Mouse (Mus musculus) activated CD4-positive, CD25-positive, alpha-beta regulatory T cell, adult 4 months (primary cell): Measurements from ENCODE around the gene Crebbp. TPM values are rescaled to one million over a fixed set of nuclear protein-coding genes. Genes with fewer than 3 reads are reported as not detected.
"Not testable (repeated sequence)": the region's sequence is repeated elsewhere in the genome, so short reads cannot be mapped to it uniquely, and the experiment has no call there.

Experiments used
- ATAC-seq: one replicate; pipeline ENCODE4 v1.8.0; 2017
- polyA plus RNA-seq, 2 experiments: library from polyadenylated mRNA; unstranded; fragments of 100-300 nt; shearing (Covaris generic); gene quantifications; one replicate each; pipeline ENCODE4 v1.2.1; 2017

Gene Crebbp
- polyA plus RNA-seq = 10 to 100 TPM; 60.0 to 61.2 TPM

DNA sequence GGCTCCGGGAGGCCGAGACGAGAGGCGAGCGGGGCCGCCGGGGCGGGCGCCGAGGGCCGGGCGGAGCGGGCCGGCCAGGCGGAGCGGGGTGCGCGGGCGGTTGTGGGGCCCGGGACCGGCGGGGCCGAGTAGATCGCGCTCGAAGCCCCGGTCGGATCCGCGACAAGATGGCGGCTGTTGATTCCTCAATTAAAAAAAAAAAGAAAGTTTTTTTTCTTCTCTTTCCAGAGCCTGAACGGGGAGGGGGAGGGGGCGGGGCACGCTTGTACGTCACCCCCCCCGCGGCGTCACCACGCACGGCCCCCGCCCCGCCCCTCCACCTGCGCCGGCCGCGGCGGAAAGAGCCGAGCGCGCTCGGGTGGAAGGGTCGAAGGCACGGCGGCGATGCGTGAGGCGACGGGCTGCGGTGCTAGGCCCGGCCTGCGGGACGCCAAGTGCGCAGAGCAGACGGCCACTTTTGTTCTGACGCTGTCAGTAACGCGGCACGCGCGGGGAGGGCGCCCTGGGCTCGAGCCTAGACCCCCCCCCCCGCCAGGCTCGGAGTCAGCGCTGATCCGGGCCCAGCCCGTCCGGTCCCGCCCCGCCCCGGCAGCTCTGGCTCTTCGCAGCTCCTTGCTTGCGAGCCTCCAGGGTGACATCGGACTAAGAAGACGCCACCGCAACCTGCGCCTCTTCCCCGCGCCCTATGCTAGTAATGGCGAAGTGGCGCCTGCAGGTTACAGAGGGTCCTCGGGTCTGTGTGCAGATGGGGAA, at the start of gene Crebbp:
Crebbp (minus strand) TSS at position 199 of the 753 bp plus-strand sequence.
- peak; percentile 83 for ATAC-seq

DNA sequence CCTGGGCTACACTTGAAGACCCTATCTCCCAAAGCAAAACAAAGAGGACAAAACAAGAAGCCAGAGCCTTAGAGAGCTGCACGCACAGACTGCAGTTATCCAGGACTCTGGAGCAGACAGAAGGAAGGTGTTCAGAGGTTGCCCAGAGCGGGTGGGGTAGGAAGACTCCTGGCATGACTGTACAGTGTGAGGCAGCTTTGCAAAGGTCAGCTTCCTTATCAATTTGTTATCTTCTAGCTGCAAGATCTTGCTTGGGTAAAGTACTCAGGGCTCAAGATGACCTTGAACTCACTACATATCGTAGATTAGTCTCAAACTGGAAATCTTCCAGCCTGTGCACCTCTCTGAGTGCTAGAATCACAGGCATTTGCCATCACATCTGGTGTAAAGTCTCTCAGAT, 49.7 kb upstream of the Crebbp start:
- ATAC-seq = no peak

DNA sequence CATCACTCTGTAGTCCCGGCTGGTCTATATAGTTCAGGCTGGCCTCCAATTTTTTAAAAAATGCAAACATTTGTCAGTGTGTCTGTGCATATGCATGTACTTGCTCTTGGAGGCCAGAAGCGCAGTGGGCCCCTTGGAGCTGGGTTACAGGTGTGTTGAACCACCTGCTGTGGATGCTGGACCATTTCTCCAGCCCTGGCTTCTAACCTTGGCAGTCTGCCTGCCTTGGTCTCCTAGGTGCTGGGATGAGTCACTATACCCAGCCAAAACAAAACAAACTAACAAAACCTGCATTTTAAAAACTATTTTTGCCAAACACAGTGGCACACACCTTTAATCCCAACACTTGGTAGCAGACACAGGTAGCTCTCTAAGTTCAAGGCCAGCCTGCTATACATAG, 43.7 kb upstream of the Crebbp start:
- ATAC-seq = no peak

DNA sequence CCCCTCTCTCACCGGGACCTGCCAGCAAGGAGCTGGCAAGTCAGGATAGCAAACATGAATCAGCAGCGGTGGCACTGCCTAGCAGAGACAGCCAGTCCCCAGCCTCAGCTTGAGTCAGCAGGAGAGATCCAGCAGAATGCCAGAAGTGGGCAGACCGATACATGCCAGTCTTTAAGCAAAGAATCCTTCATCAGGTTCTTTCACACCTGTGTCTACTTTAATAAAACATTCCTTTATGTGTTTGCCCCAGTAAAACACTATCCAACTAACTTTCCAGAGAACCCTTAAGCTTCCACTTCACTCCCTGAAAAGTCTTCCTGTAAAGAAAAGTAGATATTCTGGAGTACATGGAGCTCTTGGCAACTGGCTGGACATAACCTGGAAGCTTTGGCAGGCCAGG, 35.0 kb upstream of the Crebbp start:
- no peak for ATAC-seq

DNA sequence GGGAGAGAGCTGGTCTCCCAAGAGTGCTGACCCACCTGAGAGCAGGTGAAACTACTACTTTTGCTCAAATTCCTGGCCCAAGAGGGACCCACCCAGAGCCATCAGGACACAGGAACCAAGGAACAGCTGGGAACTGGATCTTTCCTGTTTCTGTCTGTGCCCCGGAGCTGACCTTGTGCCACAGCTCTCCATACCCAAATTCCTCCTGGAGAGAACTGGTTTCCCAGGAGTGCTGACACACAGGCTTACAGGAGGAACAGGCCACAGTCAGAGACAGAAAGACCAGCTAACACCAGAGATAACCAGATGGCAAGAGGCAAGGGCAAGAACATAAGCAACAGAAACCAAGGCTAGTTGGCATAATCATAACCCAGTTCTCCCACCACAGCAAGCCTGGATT, 31.4 kb upstream of the Crebbp start:
- not testable (repeated sequence) for ATAC-seq

DNA sequence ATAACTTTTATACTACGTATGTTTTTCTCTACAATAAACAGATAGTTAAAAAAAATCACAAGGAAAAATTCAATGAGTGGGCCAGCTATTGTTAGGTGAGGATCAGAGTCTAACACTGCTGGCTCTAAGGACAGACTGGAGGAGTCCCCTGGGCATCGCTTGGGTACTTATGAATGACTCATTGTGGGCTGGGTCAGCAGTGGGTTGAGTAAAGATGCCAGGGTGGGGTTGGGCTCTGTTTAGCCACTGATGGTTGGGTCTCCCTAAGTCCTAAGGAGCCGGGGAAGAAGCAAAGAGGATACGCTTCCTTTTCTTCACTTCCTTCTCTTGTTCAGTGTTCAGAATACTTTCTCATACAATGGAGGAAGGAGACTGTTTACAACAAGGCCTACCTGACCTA, 22.3 kb upstream of the Crebbp start:
- no peak for ATAC-seq

DNA sequence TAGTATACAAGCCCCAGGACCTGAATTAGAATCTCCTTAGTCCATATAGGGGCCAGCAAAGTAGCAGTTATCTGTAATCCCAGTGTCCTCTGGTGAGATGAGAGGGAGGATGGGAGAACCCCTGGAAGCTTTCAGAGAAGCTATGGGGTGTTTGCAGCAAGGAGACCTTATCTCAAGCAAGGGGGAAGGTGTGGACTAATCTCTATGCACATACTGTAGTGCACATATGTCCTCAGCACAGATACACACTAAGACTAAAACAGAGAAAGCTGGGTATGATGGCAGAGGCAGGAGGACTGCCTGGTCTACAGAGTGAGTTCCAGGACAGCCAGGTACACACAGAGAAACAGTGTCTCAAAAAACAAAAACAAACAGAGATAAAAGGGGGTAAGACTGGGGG, 21.8 kb upstream of the Crebbp start:
- ATAC-seq = no peak

DNA sequence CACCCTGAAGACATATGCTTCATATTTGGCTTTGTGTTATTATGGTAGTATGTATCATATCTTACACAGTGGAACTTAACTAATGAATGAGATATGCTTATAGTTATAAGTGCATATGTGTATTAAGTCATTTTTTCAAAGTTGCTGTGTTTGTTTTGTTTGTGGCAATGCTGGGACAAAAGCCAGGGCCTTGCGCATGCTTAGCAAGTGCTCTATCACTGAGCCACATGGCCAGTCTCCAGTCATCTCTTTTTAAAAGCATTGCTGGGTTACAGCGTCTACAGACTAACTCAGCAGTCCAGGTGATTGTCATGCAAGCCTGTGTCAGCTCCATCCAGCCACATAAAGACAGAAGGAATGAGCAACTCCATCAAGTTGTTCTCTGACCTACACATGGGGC, 12.0 kb upstream of the Crebbp start:
- no peak for ATAC-seq

DNA sequence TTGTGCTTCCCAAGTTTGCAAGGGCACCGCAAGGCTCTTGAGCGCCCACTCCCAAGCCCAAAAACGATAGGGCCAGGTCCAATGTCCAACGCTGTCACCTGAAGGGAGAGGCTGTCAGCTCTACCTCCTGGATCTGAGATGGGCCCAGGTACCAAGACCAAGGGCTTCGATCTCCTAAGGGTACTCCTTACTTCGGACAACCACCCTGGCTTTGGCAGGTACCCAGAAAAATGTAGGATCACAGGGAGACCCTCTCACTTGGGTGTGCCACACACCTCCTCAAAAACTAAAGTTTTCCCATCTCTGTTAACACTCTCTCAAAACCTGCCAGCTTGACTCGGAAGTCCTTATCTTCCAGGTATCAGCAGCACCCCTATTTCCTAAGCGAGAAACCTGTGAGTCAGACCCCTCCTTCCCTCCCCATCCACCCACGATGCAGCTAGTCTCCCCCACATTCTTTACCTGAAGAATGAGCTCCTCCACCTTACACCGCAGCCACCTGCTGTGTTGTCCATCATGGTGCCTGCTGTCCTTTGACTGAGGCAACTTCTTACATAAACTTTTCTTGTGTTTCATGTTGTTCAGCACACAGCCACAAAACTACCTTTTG, 939 bp upstream of the Crebbp start:
- ATAC-seq = no peak

DNA sequence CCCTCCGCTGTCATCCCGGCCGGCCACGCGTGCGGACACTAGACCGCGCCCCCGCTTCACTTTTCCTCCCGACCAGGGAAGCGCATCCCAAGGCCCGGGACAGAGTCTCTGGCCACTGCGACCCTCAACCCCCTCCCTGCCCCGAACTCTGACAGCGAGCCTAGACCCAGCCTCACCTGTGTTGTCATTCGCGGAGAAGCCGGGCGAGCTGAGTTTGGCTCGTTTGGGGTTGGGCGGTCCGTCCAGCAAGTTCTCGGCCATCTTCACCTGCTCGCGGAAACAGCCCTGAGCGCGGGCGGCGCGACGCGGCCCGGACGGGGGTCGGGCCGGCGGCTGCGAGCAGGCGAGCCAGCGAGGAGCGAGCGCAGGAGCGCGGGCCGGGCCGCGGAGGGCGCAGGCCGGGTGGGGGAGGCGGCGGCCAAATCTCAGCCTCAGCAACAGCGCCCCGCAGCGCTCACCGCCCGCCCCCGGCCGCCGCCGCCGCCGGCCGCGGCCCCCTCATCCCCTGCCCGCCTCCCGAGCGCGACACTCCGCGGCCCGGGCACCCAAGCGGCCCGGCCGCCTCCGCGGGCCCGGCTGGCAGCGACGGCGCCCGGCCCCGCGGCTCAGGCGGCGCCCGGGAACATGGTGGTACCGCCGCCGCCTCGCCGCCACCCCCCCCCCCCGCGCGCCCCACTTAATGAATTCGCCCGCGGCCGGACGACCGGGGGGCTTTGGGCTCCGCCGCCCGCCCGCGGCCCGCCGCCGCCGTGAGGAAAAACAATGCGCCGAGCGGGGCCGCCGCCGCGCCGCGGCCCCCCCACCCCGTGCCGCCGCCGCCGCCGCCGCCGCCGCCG, 616 bp downstream of the Crebbp start:
- peak; percentile 21 for ATAC-seq

DNA sequence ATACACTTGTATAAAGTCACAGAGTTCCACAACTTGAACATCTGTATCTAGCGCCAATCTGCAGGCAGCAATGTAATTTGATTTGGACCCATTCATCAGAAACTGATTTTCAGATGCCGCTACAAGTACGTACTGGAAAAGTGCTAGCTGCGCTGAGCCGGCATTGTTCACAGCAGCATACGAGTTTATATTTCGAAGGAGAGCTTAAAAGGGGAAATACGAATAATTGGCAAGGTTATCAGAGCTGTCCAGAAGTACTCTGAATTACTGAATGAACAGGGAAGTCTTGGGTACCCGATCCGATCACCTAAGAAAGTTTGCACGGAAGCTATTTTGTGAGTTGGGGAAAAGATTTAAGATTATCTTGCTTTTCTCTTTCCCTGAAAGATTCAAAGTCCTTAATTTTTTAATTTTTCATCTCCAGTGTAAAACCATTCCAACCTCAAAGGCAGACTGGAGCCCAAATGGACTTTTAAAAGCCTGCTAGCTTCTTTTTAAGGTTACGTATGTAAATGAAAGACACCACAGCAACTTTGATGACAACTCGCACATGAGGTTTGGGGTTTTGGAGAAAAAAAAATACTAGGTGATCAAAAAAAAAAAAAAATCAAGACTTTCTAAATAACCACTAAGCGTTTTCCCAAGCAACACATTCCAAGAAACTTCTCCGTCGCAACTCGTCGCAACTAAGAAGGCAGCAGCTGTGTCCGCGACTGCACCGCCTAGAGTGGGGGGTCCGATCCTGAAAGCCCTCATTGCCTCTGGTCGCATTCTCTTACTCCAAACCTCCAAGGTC, 1.4 kb downstream of the Crebbp start:
- ATAC-seq = no peak

DNA sequence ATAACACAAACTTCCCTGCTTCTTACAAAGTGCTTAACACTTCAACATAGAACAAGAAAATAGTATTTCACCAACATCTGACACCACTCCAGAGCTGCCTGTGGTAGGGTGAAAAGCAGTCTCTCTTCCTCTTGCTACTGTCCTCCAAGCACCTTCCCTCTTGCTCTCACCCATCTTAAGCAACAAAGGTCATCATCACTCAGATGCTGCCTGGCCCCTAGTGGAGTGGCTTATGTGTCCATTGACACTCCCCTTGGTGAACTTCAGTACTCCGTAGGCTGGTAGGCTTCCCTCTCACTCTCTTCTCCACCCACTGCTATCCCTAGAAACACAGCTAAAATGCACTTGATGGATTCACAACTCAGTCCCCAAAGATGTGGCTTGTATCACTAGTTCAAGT, 3.5 kb downstream of the Crebbp start:
- no peak for ATAC-seq

DNA sequence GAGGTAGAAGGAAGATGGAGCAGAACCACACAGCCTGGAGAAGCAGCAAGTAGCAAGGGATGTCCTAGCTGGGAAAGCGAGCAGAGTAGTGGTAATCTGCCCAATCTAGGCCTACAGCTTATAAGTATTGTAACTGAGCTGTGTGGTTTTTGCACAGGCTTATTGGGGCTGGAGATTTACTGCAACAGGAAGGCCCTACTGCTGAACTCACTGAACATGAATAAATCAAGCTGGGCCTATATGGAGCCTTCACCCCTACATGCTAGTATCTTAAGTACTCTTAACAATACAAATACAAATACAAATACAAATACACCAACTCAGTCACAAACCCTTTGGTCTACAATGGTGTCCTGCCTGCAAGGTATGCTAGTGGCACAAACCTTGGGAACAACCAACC, 10.2 kb downstream of the Crebbp start:
- no peak for ATAC-seq

DNA sequence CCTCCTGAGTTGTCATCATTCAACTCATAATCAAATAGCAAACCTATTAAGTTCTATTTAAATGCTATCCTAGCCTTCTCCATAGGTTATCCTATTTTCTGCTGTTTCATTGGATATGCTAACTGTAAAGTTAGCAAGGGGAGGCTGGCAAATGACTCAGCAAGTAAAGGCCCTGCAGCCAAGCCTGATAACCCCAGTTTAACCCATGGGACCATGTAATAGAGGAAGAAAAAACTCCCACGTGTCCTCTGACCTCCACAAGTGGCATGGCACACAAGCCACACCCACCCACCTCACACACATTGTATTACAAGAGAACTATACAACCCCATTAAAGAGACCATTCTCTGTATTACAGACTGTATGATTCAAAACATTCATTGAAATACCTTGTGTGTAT, 13.8 kb downstream of the Crebbp start:
- ATAC-seq = no peak

DNA sequence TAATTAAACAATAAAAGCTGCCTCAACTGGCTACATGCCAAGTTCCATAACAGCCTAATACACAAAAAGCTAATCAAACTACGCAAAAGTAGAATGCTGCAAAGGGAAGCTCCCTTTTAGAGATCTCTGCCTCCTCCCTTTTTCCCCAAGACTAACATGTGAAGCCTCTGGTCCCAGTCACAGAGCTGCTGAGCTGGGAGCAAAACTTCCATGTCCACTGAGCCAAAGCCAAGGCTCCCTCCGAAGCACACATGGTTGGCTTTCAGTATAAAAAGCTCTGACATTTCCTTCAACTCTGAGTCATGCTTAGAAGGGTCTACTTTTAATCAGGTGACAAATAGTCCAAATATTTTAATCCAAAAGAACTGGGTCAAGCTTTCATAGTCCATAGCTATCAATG, 14.2 kb downstream of the Crebbp start:
- no peak for ATAC-seq

DNA sequence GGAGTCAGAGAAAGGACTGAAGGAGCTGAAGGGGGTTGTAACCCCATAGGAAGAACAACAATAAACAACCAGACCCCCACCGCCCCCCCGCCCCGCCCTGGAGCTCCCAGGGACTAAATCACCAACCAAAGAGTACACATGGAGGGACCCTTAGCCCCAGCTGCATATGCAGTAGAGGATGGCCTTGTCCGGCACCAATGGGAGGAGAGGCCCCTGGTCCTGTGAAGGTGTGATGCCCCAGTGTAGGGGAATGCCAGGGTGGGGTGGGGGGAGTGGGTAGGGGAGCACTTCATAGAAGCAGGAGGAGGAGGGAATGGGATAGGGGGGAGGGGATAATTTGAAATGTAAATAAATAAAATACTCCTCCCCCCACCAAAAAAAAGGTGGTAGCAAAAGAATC, 15.8 kb downstream of the Crebbp start:
- no peak for ATAC-seq

DNA sequence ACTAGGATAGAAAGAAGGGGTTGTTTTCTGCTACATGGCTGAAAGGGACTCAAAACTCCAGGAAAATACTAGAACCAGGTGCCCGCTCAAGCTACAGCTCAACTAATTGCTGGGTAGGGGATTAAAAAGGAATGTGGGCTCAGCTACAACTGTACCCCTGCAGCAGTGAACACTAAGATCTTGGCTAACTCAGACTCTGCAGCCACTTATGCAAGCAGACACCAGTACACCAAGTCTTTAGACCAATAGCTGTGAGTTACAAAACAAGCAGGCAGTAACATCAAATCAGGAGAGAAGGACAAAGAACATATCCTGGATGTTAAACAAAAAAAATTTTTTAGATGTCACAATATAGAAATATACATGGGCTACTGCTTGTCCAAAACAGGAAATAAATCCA, 23.6 kb downstream of the Crebbp start:
- no peak for ATAC-seq

DNA sequence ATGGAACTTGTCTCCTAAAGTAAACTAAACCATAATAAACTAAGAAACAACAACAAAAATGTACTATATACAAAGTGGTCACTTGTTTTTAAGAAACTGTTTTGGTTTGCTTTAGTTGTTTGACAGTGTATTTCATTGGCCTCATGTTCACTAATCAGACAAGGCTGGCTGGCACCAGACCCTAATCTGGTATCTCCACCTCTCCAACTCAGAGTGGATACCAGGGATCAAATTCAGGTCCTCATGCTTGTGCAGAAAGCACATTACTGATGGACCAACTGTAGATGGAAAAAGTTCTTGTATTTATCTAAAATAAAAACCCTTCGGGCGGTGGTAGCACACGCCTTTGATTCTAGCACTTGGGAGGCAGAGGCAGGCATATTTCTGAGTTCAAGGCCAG, 38.7 kb downstream of the Crebbp start:
- ATAC-seq = no peak

DNA sequence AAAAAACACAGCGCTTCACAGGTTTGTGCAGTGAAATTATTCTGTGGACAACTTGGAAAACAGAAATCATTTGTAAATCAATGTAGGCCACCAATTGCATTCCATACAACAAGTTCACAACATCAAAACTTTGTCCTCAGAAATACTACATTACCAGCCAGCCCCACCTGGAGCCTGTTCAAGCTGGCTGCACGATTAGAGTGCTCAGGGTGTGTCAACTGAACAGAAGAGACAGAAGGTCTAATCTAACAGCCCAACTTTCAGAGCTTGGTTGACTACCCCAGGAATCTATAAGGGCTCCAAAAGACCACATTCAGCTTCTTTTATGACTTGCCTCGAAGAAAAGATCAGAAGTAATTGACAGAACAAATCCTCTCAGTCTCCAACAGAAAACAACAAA, 44.3 kb downstream of the Crebbp start:
- ATAC-seq = no peak

DNA sequence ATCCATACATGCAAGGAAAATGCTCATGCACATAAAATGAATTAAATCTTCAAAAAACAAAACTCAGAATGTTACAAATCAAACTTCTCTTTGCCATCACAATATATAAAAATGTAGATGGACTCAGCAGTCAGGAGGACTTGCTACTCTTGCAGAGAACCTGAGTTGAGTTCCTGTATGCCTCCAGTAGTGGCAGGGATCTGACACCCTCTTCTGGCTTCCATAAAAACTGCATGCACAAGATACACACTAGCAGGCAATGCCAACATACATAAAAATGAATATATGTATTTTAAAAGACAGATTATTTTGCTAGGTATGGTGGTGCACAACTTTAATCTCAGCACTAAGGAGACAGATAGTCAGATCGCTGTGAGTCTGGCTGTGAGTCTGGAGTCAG, 45.3 kb downstream of the Crebbp start:
- no peak for ATAC-seq

DNA sequence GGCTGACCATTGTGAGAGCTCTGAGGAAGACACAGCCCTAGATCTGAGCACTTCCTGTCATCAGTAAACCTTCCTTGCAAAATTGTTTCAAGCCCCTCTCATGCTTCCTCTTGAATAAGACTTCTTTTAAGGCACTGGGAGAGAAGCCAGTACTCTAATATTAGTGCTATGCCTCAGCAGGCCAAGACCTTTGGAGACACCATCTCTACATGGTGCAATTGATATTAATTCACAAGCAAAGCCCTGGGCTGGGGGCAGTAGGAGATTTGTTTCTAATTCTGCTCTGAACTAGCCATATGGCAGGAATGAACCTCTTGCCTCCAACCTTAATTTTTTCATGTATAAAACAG, 52.9 kb downstream of the Crebbp start:
- no peak for ATAC-seq

DNA sequence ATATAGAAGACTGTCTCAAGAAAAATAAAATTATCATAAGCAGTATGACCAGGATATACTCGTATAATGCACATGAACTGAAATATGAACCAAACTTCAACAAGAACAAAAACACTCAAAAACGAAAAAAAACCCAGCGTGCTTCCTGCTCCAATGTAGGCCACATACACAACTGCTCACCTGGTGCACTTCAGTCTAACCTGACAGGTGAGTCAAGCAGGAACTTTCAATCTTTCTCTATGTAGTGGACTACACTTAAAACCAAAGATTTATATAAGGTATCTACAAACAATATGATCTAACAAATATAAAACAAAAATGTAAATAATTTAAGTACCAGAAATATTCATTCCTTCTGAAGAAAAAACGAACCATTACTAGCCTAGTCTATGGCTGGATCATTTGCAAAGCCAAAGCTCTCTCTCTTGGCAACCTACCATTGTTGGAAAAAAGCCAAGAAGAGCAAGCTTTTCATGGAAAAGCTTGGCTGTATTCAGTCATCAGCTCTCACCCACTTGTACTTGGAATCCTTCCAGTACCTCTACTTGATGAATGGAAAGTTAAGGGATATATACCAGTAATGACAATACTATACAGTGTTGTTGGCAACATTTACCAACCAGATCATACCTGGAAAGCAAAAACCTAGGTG, 53.4 kb downstream of the Crebbp start:
- ATAC-seq = no peak

DNA sequence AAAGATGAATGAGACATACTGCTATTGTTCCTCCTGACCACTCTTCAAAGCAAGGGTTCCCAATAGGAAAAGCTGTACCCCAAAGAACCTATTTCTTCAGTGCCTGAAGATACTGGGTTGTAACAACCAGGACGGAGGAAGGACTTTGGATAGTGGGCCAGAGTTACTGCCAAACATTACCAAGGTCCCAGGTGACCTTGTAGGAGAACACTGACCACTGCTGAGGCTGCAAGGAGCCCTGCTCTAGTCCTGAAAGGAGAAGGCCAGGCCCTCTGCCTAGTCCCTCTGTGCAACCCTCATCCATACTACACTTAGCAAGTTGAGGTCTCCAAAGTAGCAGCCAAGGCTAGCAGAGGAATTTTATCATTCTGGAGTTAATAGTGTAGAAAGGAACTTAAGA, 60.7 kb downstream of the Crebbp start:
- ATAC-seq = no peak
